Mouse (Mus musculus): ENCODE results near the gene Vinac1. TPM values are rescaled to one million over a fixed set of nuclear protein-coding genes. Genes with fewer than 3 reads are reported as not detected.

Vinac1 gene
- total and polyA plus RNA-seq, 3 experiments: 0.03 TPM; not detected in 2

DNA sequence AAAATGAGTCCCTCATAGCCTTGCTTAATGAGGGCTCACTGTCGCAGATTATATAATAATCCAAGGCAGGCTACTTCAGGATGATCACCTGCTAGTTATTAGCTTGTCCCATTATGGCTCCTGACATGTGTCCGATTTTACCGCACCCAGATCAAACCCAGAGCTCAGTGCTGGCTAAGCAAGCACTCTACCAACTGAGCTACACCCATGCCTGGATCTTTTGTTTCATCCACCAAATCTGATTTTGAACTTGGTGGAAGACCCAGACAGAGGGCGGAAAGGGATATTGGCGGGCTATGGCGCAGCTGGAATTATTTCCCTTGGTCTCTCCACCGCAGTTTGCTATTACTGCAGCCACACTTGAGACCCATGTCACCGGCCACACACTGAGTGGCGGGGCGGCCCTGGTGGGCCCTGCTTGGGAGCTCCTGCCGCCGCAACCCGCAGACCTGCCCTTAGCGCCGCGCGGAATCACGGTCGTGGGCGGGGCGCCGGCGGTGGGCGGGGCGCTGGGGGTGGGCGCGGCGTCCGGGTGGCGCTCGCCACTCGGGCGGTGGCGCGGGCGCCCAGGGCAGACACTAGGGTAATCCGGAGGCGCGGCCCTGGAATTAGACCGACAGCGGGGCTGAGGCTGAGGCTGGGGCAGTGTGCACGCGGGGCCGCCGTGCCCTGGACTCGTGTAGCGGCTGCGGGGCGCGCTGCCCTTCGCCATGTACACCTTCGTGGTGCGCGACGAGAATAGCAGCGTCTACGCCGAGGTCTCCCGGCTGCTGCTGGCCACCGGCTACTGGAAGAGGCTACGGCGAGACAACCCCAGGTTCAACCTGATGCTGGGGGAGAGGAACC, 17.7 kb upstream of the Vinac1 start, which contains the start of gene Ttl (continued):
- TF ChIP-seq NRF1 (IDR thresholded peaks at IDR 0.05; ENCODE audit: insufficient read depth, low read depth, low read length, poor library complexity, severe bottlenecking) (0 out of 2 replicates have a peak, but pooled peaks have one; percentile 7), POLR2AphosphoS5 (IDR thresholded peaks at IDR 0.05; ENCODE audit: borderline replicate concordance, low read depth, low read length) (no peak), ELF1 (IDR thresholded peaks at IDR 0.05; ENCODE audit: low read depth, low read length) (no peak), CTCF (IDR thresholded peaks at IDR 0.05 in 2 of 3, conservative IDR thresholded peaks at IDR 0.05 in 1 of 3; ENCODE audit: control insufficient read depth in 1 of 3, insufficient read depth in 1 of 3, low read depth in 2 of 3, low read length in 3 of 3, poor library complexity in 1 of 3, severe bottlenecking in 1 of 3) (0 out of 6 replicates have a peak, but pooled peaks of 1 of the 3 experiments have one; percentile 8), MAZ (IDR thresholded peaks at IDR 0.05; ENCODE audit: low read depth, low read length) (no peak), BHLHE40 (IDR thresholded peaks at IDR 0.05; ENCODE audit: borderline replicate concordance, low read depth, low read length) (no peak), POLR2AphosphoS2 (IDR thresholded peaks at IDR 0.05; ENCODE audit: low read length) (0 out of 2 replicates have a peak, but pooled peaks have one; percentile 31), POLR2A (IDR thresholded peaks at IDR 0.05; ENCODE audit: control insufficient read depth in 1 of 2, insufficient read depth in 1 of 2, low read depth in 1 of 2, low read length in 2 of 2, poor library complexity in 1 of 2) (peak; percentile 63 to 91)

DNA sequence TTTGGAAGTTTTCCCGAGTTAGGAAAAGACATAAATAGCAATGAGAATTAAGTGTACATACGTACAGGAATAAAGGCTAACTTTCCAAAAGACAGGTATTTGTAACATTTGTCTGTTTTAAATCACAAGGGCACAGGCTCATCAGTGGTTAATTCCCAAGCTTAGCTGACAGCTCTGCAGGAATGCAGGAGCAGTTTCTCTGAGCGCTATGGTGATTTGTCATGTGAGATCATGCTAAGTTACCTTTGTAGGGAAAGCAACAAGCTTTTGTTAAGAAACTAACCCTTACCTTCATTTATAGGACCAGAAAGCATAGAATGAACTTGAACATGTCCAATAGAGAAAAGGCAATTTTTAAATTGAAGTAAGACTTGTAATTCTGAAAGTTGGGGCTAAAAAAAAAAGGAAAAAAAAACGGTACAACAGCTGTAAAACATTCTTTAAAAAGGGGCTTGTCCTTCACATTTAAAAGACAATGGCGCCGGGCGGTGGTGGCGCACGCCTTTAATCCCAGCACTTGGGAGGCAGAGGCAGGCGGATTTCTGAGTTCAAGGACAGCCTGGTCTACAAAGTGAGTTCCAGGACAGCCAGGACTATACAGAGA, 13.6 kb upstream of the Vinac1 start:
- Histone ChIP-seq H3K27me3 (ENCODE audit: control insufficient read depth in 1 of 2, insufficient read depth in 2 of 2, low read length in 2 of 2) (peaks cover 4 to 5% of the 10 kb centered on the region in 2 experiments), H3K9ac (ENCODE audit: control insufficient read depth, low read depth, low read length, poor library complexity, severe bottlenecking) (no peak overlapping the region), H3K27ac (ENCODE audit: control insufficient read depth, low read depth, low read length) (no peak overlapping the region), H3K79me2 (ENCODE audit: control insufficient read depth, insufficient read depth, low read length, poor library complexity) (peaks cover 4% of the 10 kb centered on the region; the same call in 1 of the 2 replicates), H3K4me1 (ENCODE audit: control insufficient read depth in 1 of 2, insufficient read depth in 2 of 2, low read length in 2 of 2) (no peaks in the 10 kb centered on the region), H3K4me3 (ENCODE audit: control insufficient read depth in 1 of 2, insufficient read depth in 1 of 2, low read depth in 2 of 2, low read length in 2 of 2) (no peak overlapping the region), H3K36me3 (ENCODE audit: control insufficient read depth in 1 of 2, insufficient read depth in 2 of 2, low read length in 2 of 2) (no peaks in the 10 kb centered on the region), H3K9me3 (replicated peaks; ENCODE audit: insufficient read depth, low read length) (no peaks in the 10 kb centered on the region)
- DNase-seq (ENCODE audit: low read depth, low spot score): no peak
- TF ChIP-seq ETS1 (IDR thresholded peaks at IDR 0.05; ENCODE audit: low read depth, low read length) (no peak), MAZ (IDR thresholded peaks at IDR 0.05; ENCODE audit: low read depth, low read length) (no peak), RCOR1 (IDR thresholded peaks at IDR 0.05; ENCODE audit: low read depth, low read length) (no peak), USF2 (IDR thresholded peaks at IDR 0.05; ENCODE audit: borderline replicate concordance in 1 of 2, insufficient read depth in 1 of 2, low read depth in 1 of 2, low read length in 2 of 2) (no peak), ELF1 (IDR thresholded peaks at IDR 0.05; ENCODE audit: low read depth, low read length) (no peak), TBP (IDR thresholded peaks at IDR 0.05; ENCODE audit: low read depth, low read length) (no peak), MEF2A (IDR thresholded peaks at IDR 0.05; ENCODE audit: extremely low read depth, insufficient replicate concordance, low read depth, low read length, poor library complexity, severe bottlenecking) (no peak), RAD21 (IDR thresholded peaks at IDR 0.05; ENCODE audit: low read depth, low read length) (no peak), GABPA (IDR thresholded peaks at IDR 0.05; ENCODE audit: low read depth, low read length) (no peak), MYC (IDR thresholded peaks at IDR 0.05; ENCODE audit: low read depth, low read length) (no peak), NRF1 (IDR thresholded peaks at IDR 0.05; ENCODE audit: insufficient read depth, low read depth, low read length, poor library complexity, severe bottlenecking) (no peak)

Data from MEL (cell line).